Mouse (Mus musculus): Measurements from ENCODE around the gene Epb42. TPM values are rescaled to one million over a fixed set of nuclear protein-coding genes. Genes with fewer than 3 reads are reported as not detected.

The Epb42 gene
- polyA plus RNA-seq, 1 experiment from 2014 or later = 1.1 TPM

DNA sequence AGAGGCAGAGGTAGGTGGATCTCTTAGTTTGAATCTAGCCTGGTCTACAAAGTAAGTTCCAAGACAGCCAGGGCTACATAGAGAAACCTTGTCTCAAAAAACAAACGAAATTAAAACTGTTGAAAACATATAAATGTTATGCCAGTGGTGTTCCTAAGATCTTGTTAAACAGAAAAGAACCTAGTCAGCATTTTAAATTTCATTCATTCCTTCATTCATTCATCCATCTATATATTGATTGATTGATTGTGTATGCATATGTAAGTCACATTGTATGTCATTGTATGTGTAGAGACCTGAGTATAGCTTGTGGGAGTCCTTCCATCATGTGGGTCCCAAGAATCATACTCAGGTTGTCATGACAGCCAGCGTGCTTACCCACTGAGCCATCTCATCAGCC, 21.4 kb downstream of the Epb42 start:
- no peak overlapping the region for H3K4me2 ChIP-seq (ENCODE audit: low read depth, low read length)
- H3K9me3 ChIP-seq (ENCODE audit: control insufficient read depth, low read length) = no peaks in the 10 kb centered on the region
- H3K4me3 ChIP-seq (ENCODE audit: low read length) = no peak overlapping the region
- 80% methylated on average over 2 of the region's 2 CpGs for WGBS
- H3K27me3 ChIP-seq (ENCODE audit: control insufficient read depth, insufficient read depth, low read depth, low read length) = no peaks in the 10 kb centered on the region
- no peak overlapping the region for H3K27ac ChIP-seq (ENCODE audit: low read length)
- no peak for ATAC-seq (ENCODE audit: low read depth)
- H3K4me1 ChIP-seq (replicated peaks; ENCODE audit: control insufficient read depth, insufficient read depth, low read length) = no peaks in the 10 kb centered on the region
- no peak overlapping the region for H3K9ac ChIP-seq (ENCODE audit: low read length)
- peaks cover 9% of the 10 kb centered on the region for H3K36me3 ChIP-seq (ENCODE audit: control insufficient read depth, insufficient read depth, low read length)

DNA sequence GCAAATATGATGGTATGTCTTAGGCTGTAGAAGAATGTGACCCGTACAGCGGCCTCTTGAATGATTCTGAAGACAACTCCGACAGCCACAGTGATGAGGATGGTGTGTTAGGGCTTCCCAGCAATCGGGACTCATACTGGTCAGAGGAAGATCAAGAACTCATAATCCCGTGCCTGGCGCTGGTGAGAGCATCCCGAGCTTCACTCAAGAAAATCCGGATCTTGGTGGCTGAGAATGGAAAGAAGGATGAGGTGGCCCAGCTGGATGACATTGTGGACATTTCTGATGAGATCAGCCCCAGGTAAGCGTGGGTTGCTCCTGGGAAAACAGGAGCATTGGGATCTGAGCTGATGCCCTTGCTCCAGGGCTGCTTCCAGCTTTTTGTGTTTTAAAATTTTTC, 24.2 kb downstream of the Epb42 start:
- H3K4me2 ChIP-seq (ENCODE audit: low read depth, low read length) = no peak overlapping the region
- no peak overlapping the region for H3K4me3 ChIP-seq (ENCODE audit: low read length)
- no peak overlapping the region for H3K9ac ChIP-seq (ENCODE audit: low read length)
- H3K9me3 ChIP-seq (ENCODE audit: control insufficient read depth, low read length) = no peaks in the 10 kb centered on the region
- H3K36me3 ChIP-seq (ENCODE audit: control insufficient read depth, insufficient read depth, low read length) = peaks cover 6% of the 10 kb centered on the region
- H3K27me3 ChIP-seq (ENCODE audit: control insufficient read depth, insufficient read depth, low read depth, low read length) = no peaks in the 10 kb centered on the region
- WGBS = 87% methylated on average over 9 of the region's 9 CpGs
- H3K4me1 ChIP-seq (replicated peaks; ENCODE audit: control insufficient read depth, insufficient read depth, low read length) = peaks cover 9% of the 10 kb centered on the region
- H3K27ac ChIP-seq (ENCODE audit: low read length) = no peak overlapping the region
- no peak for ATAC-seq (ENCODE audit: low read depth)

DNA sequence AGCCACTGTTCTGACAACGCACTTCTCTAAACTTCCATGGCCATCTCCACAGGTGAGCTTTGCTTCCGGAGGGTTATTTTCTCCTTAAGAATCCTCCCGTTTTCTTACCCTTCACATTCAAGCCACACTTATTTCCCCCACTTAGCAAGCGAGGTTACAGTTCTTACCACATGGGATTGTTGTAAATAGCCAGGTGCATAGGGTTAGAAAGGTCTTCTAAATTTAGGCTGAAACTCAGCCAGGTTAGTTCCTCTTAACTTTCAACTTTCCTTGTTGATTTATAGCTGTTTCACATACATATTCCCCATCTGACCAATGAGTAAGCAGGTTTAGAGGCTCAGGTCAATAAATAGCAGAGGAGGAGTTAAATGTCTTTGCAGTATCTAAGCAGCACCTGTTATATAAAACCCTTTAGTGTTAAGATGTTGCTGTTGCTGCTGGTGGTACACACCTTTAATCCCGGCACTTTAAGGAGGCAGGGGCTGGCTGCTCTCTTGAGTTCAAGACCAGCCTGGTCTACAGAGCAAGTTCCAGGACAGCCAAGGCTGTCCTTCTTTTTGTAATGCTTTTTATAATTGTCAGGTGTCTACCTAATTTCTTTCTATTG, 27.7 kb downstream of the Epb42 start:
- H3K36me3 ChIP-seq (ENCODE audit: control insufficient read depth, insufficient read depth, low read length) = no peaks in the 10 kb centered on the region
- peak overlapping the region; percentile 92 for H3K4me3 ChIP-seq (ENCODE audit: low read length)
- 21% methylated on average over 5 of the region's 5 CpGs for WGBS
- no peak overlapping the region for H3K27ac ChIP-seq (ENCODE audit: low read length)
- H3K4me1 ChIP-seq (replicated peaks; ENCODE audit: control insufficient read depth, insufficient read depth, low read length) = peaks cover 9% of the 10 kb centered on the region
- H3K9me3 ChIP-seq (ENCODE audit: control insufficient read depth, low read length) = no peaks in the 10 kb centered on the region
- ATAC-seq (ENCODE audit: low read depth) = no peak
- H3K9ac ChIP-seq (ENCODE audit: low read length) = peak overlapping the region; percentile 80
- H3K27me3 ChIP-seq (ENCODE audit: control insufficient read depth, insufficient read depth, low read depth, low read length) = no peaks in the 10 kb centered on the region
- peak overlapping the region; percentile 86 for H3K4me2 ChIP-seq (ENCODE audit: low read depth, low read length)

DNA sequence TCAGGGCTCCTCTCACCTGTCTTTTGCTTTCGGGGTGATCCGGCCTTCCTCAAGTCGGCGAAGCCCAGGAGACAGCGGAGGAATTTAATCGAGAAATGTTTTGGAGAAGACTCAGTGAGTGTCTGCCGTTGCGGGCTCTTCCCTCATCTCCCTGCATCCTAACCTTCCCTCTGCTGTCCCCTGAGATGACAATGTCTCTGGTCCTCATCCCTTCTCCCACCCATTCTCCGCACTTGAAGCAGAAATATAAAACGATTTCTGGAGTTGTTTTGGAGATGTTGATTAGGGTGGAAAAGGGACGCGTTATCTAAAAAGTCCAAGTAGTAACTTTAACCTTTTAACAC, 28.2 kb downstream of the Epb42 start:
- Histone ChIP-seq H3K9me3 (ENCODE audit: control insufficient read depth, low read length) (no peaks in the 10 kb centered on the region), H3K4me2 (ENCODE audit: low read depth, low read length) (peak overlapping the region; percentile 86), H3K36me3 (ENCODE audit: control insufficient read depth, insufficient read depth, low read length) (no peaks in the 10 kb centered on the region), H3K9ac (ENCODE audit: low read length) (peak overlapping the region; percentile 80), H3K27me3 (ENCODE audit: control insufficient read depth, insufficient read depth, low read depth, low read length) (no peaks in the 10 kb centered on the region), H3K4me1 (replicated peaks; ENCODE audit: control insufficient read depth, insufficient read depth, low read length) (peaks cover 9% of the 10 kb centered on the region), H3K27ac (ENCODE audit: low read length) (peak overlapping the region; percentile 38; the same call in 1 of the 2 replicates), H3K4me3 (ENCODE audit: low read length) (peak overlapping the region; percentile 92)
- peak; percentile 31 for ATAC-seq (ENCODE audit: low read depth)
- WGBS = under 1% methylated on average over 12 of the region's 12 CpGs

DNA sequence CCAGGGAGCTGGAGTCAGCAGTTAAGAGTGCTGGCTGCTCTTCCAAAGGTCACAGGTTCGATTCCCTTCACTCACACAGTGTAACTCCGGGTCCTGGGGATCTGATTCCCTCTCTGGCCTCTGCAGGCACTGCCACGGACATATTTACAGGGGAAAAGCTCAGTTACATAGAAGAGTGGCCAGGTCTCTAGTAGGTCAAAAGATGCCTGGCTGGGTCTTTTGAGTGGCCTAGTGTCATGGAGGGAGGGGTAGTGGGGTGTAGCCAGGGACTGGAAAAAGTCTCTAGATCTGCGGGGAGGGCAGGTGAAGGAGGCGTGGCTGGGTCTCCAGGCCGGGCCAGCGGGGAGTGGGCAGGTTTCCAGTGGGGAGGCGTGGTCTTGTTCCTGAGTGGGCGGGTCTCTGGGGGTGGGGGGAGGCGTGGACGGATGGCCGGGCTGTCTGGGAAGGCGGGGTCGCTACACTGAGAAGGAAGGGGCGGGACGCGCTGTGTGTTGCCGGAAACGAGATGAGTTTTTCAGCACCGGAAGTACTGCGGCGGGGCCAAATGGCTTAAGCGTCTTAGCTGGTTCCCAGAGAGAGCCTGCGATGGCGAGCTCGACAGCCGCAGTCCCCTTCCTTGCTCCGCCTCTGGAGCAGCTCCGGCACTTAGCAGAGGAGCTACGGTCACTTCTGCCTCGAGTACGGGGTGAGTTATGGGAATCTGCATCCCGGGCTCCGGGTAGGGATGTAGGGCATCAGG, 28.8 kb downstream of the Epb42 start, which contains the start of gene Ccndbp1:
Ccndbp1 (plus strand) TSS at position 479 of the 739 bp plus-strand sequence.
- Histone ChIP-seq H3K4me1 (replicated peaks; ENCODE audit: control insufficient read depth, insufficient read depth, low read length) (peaks cover 9% of the 10 kb centered on the region), H3K4me2 (ENCODE audit: low read depth, low read length) (peak within 1 kb of the TSS; percentile 86), H3K9me3 (ENCODE audit: control insufficient read depth, low read length) (no peaks in the 10 kb centered on the region), H3K9ac (ENCODE audit: low read length) (peak within 1 kb of the TSS; percentile 80), H3K27ac (ENCODE audit: low read length) (peak within 1 kb of the TSS; percentile 38; the same call in 1 of the 2 replicates), H3K4me3 (ENCODE audit: low read length) (peak within 1 kb of the TSS; percentile 92), H3K36me3 (ENCODE audit: control insufficient read depth, insufficient read depth, low read length) (no peaks in the 10 kb centered on the region), H3K27me3 (ENCODE audit: control insufficient read depth, insufficient read depth, low read depth, low read length) (no peaks in the 10 kb centered on the region)
- WGBS = 2% methylated on average over 33 of the region's 34 CpGs
- peak; percentile 99 for ATAC-seq (ENCODE audit: low read depth)

DNA sequence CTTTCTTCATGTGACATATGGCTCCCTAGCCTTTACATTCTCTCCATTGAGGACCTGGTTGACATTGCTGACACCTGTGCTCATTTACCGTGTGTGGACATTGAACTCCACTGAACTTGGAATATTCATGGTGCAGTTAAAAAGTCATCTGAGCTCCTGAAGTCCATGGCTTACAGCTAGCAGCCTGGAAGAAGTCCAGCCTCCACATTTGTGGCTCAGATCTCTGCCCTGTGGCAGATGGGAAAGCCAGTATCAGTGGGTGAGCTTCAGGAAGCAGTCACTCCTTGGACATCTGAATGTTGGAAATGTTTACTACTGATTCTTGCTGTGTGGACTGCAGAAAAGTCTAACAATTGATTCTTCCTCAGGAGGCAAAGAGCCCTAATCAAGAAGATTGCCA, 29.9 kb downstream of the Epb42 start:
- Histone ChIP-seq H3K27ac (ENCODE audit: low read length) (no peak overlapping the region), H3K4me1 (replicated peaks; ENCODE audit: control insufficient read depth, insufficient read depth, low read length) (peaks cover 9% of the 10 kb centered on the region), H3K27me3 (ENCODE audit: control insufficient read depth, insufficient read depth, low read depth, low read length) (no peaks in the 10 kb centered on the region), H3K9me3 (ENCODE audit: control insufficient read depth, low read length) (no peaks in the 10 kb centered on the region), H3K4me3 (ENCODE audit: low read length) (no peak overlapping the region), H3K36me3 (ENCODE audit: control insufficient read depth, insufficient read depth, low read length) (no peaks in the 10 kb centered on the region), H3K9ac (ENCODE audit: low read length) (no peak overlapping the region), H3K4me2 (ENCODE audit: low read depth, low read length) (no peak overlapping the region)
- WGBS = 82% methylated on average over 1 of the region's 1 CpGs
- no peak for ATAC-seq (ENCODE audit: low read depth)

DNA sequence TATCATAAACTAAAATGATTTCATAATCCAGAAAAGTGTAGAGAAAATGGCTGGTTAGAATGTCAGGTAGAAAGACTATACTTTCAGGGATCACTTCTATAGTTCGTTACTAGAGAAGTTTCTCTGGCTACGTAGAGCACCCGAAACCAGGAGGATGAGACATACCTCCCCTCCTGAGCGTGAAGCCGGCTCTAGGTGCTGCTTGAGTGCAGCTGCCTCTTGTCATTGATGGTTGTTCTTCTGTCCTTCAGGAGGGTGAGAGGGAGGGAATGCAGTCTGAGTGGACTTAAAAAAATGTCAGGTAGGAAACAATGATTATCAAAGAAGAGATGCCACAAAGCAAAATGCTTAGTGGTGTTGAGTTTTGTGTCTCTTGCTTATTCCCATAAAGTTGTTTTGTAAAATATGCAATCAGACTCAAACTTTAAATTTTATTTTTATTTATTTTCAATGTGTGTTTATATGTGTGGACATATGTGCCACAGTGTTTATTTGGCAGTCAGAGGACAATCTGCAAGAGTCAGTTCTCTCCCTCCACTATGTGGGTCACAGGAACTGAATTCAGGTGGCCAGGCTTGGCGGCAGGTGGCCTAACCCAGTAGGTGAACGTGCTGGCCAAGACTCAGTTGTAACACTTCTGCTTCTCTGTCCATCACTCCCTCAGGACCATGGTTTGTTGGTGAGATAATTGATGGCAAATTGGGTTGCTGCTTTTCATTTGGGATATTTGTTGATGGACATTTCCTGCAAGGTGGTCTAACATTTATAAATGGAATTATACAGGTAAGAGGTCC, 32.7 kb downstream of the Epb42 start:
- WGBS = 77% methylated on average over 7 of the region's 7 CpGs
- H3K9ac ChIP-seq (ENCODE audit: low read length) = no peak overlapping the region
- no peak overlapping the region for H3K4me3 ChIP-seq (ENCODE audit: low read length)
- peaks cover 7% of the 10 kb centered on the region for H3K4me1 ChIP-seq (replicated peaks; ENCODE audit: control insufficient read depth, insufficient read depth, low read length)
- H3K9me3 ChIP-seq (ENCODE audit: control insufficient read depth, low read length) = no peaks in the 10 kb centered on the region
- H3K27me3 ChIP-seq (ENCODE audit: control insufficient read depth, insufficient read depth, low read depth, low read length) = no peaks in the 10 kb centered on the region
- H3K4me2 ChIP-seq (ENCODE audit: low read depth, low read length) = no peak overlapping the region
- no peak for ATAC-seq (ENCODE audit: low read depth)
- no peaks in the 10 kb centered on the region for H3K36me3 ChIP-seq (ENCODE audit: control insufficient read depth, insufficient read depth, low read length)
- H3K27ac ChIP-seq (ENCODE audit: low read length) = no peak overlapping the region

DNA sequence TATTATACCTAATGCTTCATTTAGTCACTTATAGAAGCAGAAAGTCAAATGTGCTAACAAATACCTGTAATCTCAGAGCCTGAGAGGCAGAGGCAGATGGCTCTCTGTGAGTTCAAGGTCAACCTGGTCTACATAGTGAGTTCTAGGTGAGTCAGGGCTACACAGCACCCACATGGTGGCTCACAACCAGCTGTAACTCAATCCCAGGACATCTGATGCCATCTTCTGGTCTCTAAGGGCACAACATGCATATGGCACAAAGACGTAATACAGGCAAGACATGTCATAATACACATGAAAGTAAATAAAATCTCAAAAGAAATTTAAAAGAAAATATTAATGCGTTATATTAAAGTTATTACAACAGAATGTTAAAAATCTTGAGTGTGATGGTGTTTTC, 33.3 kb downstream of the Epb42 start:
- Histone ChIP-seq H3K27ac (ENCODE audit: low read length) (no peak overlapping the region), H3K36me3 (ENCODE audit: control insufficient read depth, insufficient read depth, low read length) (no peaks in the 10 kb centered on the region), H3K9ac (ENCODE audit: low read length) (no peak overlapping the region), H3K4me1 (replicated peaks; ENCODE audit: control insufficient read depth, insufficient read depth, low read length) (peaks cover under 1% of the 10 kb centered on the region), H3K4me2 (ENCODE audit: low read depth, low read length) (no peak overlapping the region), H3K27me3 (ENCODE audit: control insufficient read depth, insufficient read depth, low read depth, low read length) (no peaks in the 10 kb centered on the region), H3K4me3 (ENCODE audit: low read length) (no peak overlapping the region), H3K9me3 (ENCODE audit: control insufficient read depth, low read length) (no peaks in the 10 kb centered on the region)
- no peak for ATAC-seq (ENCODE audit: low read depth)
- 64% methylated on average over 2 of the region's 2 CpGs for WGBS

DNA sequence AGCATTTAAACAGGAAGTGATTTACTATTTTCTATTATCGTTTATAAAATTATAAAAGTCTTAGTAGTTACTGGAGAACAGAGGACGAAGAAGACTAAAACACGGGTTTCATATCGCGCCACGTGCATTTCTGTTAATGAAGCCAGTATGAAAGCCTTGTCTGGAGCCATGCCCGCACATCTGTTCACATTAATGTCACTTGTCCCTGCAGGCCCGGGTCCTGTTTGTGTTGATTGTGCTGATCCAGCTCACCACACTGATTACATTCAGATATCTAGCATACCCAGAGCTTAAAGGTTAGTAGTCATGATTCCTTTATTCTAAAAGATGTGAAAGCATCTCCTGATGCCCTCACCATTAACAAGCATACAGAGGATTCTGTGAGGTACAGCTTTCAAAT, 38.0 kb downstream of the Epb42 start:
- Histone ChIP-seq H3K4me3 (ENCODE audit: low read length) (no peak overlapping the region), H3K4me1 (replicated peaks; ENCODE audit: control insufficient read depth, insufficient read depth, low read length) (no peaks in the 10 kb centered on the region), H3K9me3 (ENCODE audit: control insufficient read depth, low read length) (no peaks in the 10 kb centered on the region), H3K27ac (ENCODE audit: low read length) (no peak overlapping the region), H3K9ac (ENCODE audit: low read length) (no peak overlapping the region), H3K27me3 (ENCODE audit: control insufficient read depth, insufficient read depth, low read depth, low read length) (no peaks in the 10 kb centered on the region), H3K4me2 (ENCODE audit: low read depth, low read length) (no peak overlapping the region), H3K36me3 (ENCODE audit: control insufficient read depth, insufficient read depth, low read length) (no peaks in the 10 kb centered on the region)
- 77% methylated on average over 8 of the region's 8 CpGs for WGBS
- no peak for ATAC-seq (ENCODE audit: low read depth)
